Mouse (Mus musculus): ENCODE measurements around the gene Foxp1.

GRCm38 (mm10) chr6:99357931-99358330 lies 164.6 kb downstream of the Foxp1 start:
- TF ChIP-seq CTCF (IDR thresholded peaks at IDR 0.05; ENCODE audit: low read depth, low read length), result no peak
- no peak for TF ChIP-seq TAL1 (conservative IDR thresholded peaks at IDR 0.05; ENCODE audit: low read depth, low read length)

Measured in G1E (cell line).